Mouse (Mus musculus) kidney, postnatal 4 days (tissue): ENCODE measurements around the gene Stard7.
"Not testable (repeated sequence)": the region's sequence is repeated elsewhere in the genome, so short reads cannot be mapped to it uniquely, and the experiment has no call there.

Experiments
- DNase-seq, 2 experiments: peaks; one replicate each; pipeline ENCODE4 v3.0.0; 2021; ENCODE audit warnings: mixed read lengths in 2 of 2

Stard7 gene

GRCm38 (mm10) chr2:127269491-127270299 lies at the start of gene Stard7:
Gene Stard7 (plus strand): TSS chr2:127270218.
- DNase-seq = peak; percentile 96 to 98

DNA sequence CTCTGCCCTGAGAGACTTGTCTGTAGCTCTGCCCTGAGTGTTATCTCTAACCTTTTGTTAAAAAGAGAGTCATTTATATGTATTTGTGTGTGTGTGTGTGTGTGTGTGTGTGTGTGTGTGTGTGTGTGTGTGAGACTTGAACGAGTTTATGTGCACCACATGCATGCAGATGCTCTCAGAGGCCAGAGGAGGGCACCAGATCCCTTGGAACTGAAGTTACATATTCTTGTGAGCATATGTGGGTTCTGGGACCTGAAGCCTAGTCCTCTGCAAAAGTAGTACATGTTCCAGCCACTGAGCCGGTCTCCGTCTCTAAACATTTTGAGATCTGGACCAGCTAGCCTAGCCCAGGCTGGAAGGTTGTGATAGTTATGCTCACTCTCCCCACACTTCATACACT lies 44.8 kb upstream of the Stard7 start:
- DNase-seq = no peak

- no peak for DNase-seq
These were observed 32.0 kb upstream of the Stard7 start for GRCm38 (mm10) chr2:127237897-127238610.

- peak in 1 of 2 experiments; percentile 22 for DNase-seq
These were observed 30.0 kb upstream of the Stard7 start for GRCm38 (mm10) chr2:127240065-127240464.

DNA sequence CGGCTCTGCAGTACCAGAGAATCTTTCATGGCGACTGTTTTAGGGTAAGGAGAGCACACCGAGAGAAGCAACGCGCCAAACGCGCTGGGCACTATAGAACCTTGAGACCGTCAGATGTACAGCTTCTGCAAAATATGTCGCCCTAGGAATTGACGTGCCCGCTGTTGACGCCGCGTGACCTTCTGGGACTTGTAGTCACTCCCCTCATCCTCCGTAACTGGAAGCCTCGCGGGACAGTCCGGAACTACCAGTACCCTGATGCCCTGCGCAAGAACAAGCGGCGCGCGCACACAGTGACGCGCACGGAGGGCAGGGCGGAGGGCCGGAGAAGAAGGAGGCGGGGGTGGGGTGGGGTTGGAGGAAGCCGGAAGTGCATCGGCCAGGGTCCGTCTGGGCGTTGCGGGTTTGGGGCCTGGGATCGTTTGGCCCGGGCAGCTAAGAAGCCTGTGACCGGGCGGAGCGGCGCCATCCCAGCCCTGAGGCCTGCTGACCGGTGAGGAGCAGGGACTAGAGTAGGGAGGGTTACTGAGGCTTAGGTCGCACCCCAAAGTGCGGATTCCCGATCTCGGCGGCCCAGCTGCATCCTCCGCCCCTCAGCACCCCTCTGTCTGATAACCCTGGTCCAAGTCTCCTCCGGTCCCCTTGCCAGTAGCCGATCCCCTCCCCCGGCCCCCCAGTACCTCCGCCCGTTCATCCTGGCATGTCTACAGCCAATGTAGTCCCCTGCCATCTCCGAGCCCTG lies 22.3 kb upstream of the Stard7 start, which contains the start of the genes Ciao1 and Tmem127:
TSS of gene Ciao1 (minus strand) at position 225 of the 742 bp plus-strand sequence.
TSS of gene Tmem127 (plus strand) at position 317 of the 742 bp plus-strand sequence.
- peak; percentile 98 to 99 for DNase-seq

DNA sequence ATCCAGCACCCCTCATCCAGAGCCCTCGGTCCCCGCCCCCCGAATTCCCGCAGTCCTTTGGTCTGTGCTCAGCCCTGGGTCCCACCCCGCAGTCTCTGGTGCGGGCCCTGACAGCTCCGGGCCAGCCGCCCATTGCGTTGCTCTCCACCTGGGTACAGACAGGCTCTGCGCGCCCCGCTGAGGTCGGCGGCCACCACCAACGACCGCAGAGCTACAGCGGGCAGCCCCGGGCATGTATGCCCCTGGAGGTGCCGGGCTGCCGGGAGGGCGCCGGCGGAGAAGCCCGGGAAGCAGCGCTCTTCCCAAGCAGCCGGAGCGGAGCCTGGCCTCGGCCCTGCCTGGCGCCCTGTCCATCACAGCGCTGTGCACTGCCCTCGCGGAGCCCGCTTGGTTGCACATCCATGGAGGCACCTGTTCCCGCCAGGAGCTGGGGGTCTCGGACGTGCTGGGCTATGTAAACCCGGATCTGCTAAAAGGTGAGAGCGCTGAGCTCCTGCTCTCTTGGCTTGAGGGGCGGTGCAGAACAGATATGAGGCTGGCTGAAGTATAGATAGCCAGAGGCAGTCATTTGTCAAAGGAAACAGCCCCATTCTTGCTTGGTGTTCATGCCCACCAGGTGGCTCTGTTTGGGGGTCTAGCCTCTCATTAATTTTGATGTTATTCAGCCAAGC lies 21.5 kb upstream of the Stard7 start:
- peak; percentile 62 to 72 for DNase-seq

DNA sequence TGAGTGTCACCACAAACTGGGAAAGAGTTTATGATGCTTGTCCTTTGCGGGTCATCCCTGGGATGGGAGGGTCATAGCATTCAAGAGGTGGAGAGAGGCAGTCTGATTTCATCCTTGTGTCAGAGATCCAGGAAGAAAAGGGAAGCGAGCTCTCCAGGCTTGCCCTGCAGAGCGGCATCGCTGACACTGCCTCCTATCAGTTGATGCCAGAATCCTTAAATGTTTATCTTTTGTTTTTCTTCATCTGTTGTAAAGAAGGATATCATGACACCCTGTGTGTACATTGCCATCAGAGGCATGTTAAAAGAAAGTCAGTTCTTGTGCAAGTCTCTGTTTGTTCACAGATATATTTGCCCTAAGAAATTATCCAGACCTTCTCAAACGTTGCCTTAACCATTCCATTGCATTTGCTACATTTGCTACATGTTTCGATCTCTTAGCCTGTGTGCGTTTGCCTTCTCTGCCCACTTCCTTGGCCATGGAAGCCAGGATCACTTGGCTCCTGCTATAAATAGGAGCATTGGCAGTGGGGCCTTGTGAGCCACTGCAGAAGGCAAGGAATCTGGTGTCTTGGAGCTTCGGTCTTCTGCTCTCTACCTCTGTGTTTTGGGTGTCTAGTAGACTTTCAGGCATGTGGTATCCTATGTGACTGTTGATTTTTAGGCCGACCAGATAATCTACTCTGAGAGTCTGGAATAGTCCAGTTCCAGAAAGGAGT lies 19.6 kb upstream of the Stard7 start:
- DNase-seq = no peak

- DNase-seq = no peak
These were observed 18.6 kb upstream of the Stard7 start for GRCm38 (mm10) chr2:127251457-127251856.

DNA sequence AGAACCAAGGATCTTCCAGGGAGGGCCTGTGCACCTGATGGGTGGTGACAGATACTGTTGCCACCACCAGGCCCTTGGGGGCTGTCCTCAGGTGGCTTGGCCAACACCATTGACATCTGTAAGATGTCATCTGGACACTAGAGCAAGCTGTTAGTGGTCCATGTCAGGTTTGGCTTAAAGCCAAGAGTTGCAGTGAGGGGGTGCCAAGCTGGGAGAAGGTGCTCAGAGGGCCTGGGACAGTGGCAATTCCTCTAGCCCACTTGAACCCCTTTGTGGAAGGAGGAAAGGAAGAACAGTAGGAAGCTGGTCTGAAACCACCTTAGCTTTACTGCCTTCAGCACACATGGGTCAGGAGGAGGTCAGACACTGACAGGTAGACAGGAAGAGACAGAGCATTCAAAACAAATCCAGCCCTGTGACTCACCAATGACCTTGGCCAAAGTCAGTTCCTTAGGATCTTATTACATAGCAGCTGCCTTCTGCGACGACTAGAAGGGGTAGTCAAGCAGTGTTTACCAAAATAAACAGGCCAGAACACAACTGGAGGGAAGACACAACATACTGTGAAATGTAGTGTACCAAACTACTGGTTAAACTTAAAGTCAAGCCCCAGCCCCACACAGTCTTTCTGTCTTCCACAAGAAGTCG lies 18.0 kb upstream of the Stard7 start:
- DNase-seq = no peak

- DNase-seq = peak in 1 of 2 experiments; percentile 26
These were observed 17.2 kb upstream of the Stard7 start for GRCm38 (mm10) chr2:127252787-127253186.

DNA sequence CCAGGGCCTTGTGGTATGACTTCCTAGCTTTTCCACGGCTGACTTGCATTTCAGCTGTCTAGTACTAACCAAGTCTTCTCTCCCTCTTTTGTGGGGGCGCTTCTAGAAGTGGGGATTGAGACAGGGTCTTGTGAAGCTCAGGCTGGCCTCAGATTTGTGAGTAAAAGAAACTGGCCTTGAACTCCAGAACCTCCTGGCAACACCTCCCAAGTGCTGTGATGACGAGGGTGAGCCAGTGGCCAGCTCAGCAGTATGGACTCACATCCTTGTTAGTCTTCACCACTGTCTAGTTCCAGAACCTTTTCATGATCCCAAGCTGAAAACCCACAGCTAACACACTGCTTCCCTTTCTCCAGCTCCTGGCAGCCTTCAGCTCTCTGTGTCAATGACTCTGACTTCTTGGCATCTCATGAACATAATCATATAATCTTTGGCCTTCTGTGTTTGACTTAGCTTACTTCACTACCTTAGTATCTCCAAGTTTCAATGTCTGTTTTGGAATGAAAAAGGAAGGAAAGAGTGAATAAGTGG lies 15.3 kb upstream of the Stard7 start:
- no peak for DNase-seq

DNA sequence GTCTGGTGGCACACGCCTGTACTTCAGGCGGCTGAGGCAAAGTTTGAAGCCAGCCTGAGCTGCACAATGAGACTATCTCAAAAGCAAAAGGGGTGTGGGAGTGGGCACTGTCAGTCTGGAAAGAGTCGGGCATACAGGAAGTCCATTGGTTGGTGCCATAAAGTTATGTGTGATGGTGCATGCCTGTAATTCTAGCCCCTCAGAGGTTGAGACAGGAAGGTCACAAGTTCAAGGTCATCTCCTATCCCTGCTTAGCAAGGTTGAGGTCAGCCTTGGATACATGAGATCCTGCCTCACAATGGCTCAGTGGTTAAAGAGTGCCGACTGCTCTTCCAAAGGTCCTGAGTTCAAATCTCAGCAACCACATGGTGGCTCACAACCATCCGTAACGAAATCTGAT lies 14.7 kb upstream of the Stard7 start:
- DNase-seq = no peak

DNA sequence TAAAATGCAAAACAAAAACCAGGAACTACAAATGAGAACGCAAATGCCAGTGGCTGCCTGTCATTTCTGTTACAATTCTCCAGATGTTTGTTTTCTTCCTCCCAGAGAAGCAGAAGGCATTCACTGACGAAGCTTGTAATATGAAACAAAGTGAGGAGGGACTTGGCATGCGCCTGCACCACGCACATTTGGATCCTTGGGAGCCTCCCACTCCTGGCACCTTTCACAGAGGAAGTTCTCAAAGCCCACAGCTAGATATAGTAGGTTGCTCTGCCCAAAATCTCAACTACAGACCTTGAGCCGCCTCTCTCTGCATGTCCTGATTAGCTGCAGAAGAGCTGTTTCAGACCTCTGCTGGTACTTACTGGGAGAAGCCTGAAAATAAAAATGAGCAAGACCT lies 10.7 kb upstream of the Stard7 start:
- no peak for DNase-seq

GRCm38 (mm10) chr2:127262480-127262879 lies 7.5 kb upstream of the Stard7 start:
- DNase-seq = no peak

DNA sequence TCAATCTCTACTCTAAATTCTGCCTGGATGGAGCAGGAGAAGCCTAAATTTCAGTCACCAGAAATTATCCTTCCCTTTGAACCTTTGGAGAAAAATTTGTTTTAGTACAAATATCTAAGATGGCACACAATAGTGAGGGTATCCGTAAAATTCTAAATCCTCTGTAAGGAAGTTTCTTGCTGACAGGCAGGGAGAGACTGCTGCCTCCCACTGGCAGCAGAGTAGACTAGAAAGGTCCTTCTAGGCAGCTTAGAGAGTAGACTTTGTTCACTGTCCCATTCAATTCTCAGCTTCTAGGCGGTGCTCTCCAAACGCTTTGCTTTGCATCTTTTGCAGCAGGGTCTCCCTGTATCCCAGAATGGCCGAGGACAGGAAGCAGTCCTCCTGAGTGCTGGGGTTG lies 2.2 kb upstream of the Stard7 start:
- no peak for DNase-seq

GRCm38 (mm10) chr2:127270300-127271041 lies 453 bp downstream of the Stard7 start:
- peak; percentile 87 to 94 for DNase-seq

DNA sequence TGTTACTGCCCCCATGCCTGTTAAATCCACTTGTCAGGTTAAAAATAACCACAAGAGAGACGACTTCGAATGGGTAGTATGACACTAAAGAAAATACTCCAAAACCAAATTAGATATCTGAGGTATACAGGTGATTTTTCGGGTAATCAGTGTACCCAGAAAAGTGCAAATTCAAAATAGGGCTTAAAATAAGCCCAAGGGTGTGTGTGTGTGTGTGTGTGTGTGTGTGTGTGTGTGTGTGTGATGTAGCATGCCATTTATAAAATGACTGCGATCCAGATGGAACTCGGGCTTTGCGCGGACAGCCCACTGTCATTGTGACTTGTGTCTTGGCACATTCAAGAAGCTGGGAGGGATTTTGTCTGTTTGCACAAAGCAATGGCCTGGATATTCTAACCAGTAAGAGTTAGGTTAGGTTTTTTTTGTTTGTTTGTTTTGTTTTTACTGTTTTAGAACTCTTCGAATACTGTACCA lies 1.1 kb downstream of the Stard7 start:
- DNase-seq = peak in 1 of 2 experiments; percentile 42

DNA sequence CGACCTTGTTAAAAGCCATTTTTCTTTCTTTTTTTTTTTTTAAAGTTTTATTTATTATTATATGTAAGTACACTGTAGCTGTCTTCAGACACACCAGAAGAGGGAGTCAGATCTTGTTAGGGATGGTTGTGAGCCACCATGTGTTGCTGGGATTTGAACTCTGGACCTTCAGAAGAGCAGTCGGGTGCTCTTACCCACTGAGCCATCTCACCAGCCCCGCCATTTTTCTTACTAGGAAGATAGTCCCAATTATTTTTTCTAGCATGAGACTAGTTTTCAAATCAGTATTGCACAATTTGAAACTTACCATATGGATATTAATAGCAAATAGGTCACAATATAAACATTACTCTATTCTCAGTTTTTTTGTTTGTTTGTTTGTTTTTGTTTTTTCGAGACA lies 2.0 kb downstream of the Stard7 start:
- not testable (repeated sequence) for DNase-seq

DNA sequence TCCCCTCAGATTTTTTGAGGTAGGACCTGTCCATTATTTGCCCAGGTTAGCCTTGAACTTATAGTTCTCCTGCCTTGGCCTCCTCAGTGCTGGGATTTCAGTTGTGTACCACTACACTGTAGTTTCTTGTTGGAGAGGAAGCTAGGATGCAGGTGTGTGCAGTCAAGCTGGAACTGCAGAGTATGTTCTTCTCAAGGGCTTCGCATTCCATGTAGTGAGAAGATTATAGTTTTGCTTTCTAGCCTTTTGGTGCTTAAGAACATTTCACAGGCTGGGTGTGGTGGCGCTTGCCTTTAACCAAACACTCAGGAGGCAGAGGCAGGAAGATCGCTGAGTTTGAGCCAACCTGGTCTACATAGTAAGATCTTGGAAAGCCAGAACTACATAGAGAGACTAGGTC lies 2.8 kb downstream of the Stard7 start:
- DNase-seq = no peak

- no peak for DNase-seq
These were observed 4.6 kb downstream of the Stard7 start for GRCm38 (mm10) chr2:127274590-127274989.
